Mouse (Mus musculus) adipocyte (in vitro differentiated cells): ENCODE data around the gene Gm29423.
"Not testable (repeated sequence)": the region's sequence is repeated elsewhere in the genome, so short reads cannot be mapped to it uniquely, and the experiment has no call there.

Experiments used
- DNase-seq: peaks from one replicate; pipeline ENCODE4 v3.0.0-alpha.2; 2016; ENCODE audit warnings: low spot score

The Gm29423 gene

GRCm38 (mm10) chrY:70303187-70303586, at the start of gene Gm29423, which contains the start of gene Gm29644:
Gene Gm29423 (minus strand): TSS chrY:70303287.
Gene Gm29644 (minus strand): TSS chrY:70303343.
- not testable (repeated sequence) for DNase-seq

GRCm38 (mm10) chrY:70273542-70273941, 29.5 kb downstream of the Gm29423 start, which contains the start of gene Gm21118:
Gene Gm21118 (minus strand): TSS chrY:70273642.
- DNase-seq = not testable (repeated sequence)
